Mouse (Mus musculus) CD4-positive, CD25-positive, alpha-beta regulatory T cell, adult 4 months (primary cell): ENCODE data around the gene Cenph. TPM values are rescaled to one million over a fixed set of nuclear protein-coding genes. Genes with fewer than 3 reads are reported as not detected.
A peak's percentile ranks its signal among the peaks of the same experiment; 100 is the strongest.
"Not testable (repeated sequence)": the region's sequence is repeated elsewhere in the genome, so short reads cannot be mapped to it uniquely, and the experiment has no call there.

Experiments
- ATAC-seq: one replicate; pipeline ENCODE4 v1.8.0; 2017
- polyA plus RNA-seq, 2 experiments: library from polyadenylated mRNA; unstranded; fragments of 100-300 nt; shearing (Covaris generic); gene quantifications; one replicate each; pipeline ENCODE4 v1.2.1; 2017

The Cenph gene
- polyA plus RNA-seq: 1 to 10 TPM; 2.8 to 4.6 TPM

- ATAC-seq: peak; percentile 100
Observed at GRCm38 (mm10) chr13:100775252-100776055, at the start of gene Cenph. Cenph (minus strand) TSS chr13:100775899.

GRCm38 (mm10) chr13:100824916-100825315 is 49.2 kb upstream of the Cenph start:
- ATAC-seq: no peak

- ATAC-seq: no peak
Observed at GRCm38 (mm10) chr13:100824306-100824705, 48.6 kb upstream of the Cenph start.

GRCm38 (mm10) chr13:100823863-100824262 is 48.2 kb upstream of the Cenph start:
- ATAC-seq: no peak

- no peak for ATAC-seq
Observed at GRCm38 (mm10) chr13:100814451-100814850, 38.8 kb upstream of the Cenph start.

- ATAC-seq: peak; percentile 20
Observed at GRCm38 (mm10) chr13:100805776-100806175, 30.1 kb upstream of the Cenph start.

- no peak for ATAC-seq
Observed at GRCm38 (mm10) chr13:100797171-100797570, 21.5 kb upstream of the Cenph start.

GRCm38 (mm10) chr13:100789083-100789482 is 13.4 kb upstream of the Cenph start:
- ATAC-seq: no peak

- not testable (repeated sequence) for ATAC-seq
Observed at GRCm38 (mm10) chr13:100788057-100788456, 12.4 kb upstream of the Cenph start.

GRCm38 (mm10) chr13:100787316-100788010 is 11.8 kb upstream of the Cenph start:
- ATAC-seq: no peak

- peak; percentile 95 for ATAC-seq
Observed at GRCm38 (mm10) chr13:100786414-100786867, 10.7 kb upstream of the Cenph start, which contains the start of gene Ccnb1. Ccnb1 (minus strand) TSS chr13:100786570.

GRCm38 (mm10) chr13:100785806-100786413 is 10.2 kb upstream of the Cenph start:
- peak; percentile 28 for ATAC-seq

- ATAC-seq: no peak
Observed at GRCm38 (mm10) chr13:100777491-100777890, 1.8 kb upstream of the Cenph start.

GRCm38 (mm10) chr13:100776710-100777109 is 1.0 kb upstream of the Cenph start:
- ATAC-seq: no peak

GRCm38 (mm10) chr13:100776056-100776419 is 339 bp upstream of the Cenph start:
- ATAC-seq: no peak

GRCm38 (mm10) chr13:100774704-100775103 is 995 bp downstream of the Cenph start:
- ATAC-seq: no peak

GRCm38 (mm10) chr13:100755329-100755728 is 20.4 kb downstream of the Cenph start:
- ATAC-seq: no peak

- no peak for ATAC-seq
Observed at GRCm38 (mm10) chr13:100754186-100754585, 21.5 kb downstream of the Cenph start.

GRCm38 (mm10) chr13:100753011-100753410 is 22.7 kb downstream of the Cenph start:
- no peak for ATAC-seq

- ATAC-seq: no peak
Observed at GRCm38 (mm10) chr13:100752529-100752928, 23.2 kb downstream of the Cenph start.

GRCm38 (mm10) chr13:100751402-100751801 is 24.3 kb downstream of the Cenph start:
- ATAC-seq: no peak

- ATAC-seq: no peak
Observed at GRCm38 (mm10) chr13:100750799-100751198, 24.9 kb downstream of the Cenph start.

- ATAC-seq: no peak
Observed at GRCm38 (mm10) chr13:100748638-100749037, 27.1 kb downstream of the Cenph start.
